In the genomic region with DNA sequence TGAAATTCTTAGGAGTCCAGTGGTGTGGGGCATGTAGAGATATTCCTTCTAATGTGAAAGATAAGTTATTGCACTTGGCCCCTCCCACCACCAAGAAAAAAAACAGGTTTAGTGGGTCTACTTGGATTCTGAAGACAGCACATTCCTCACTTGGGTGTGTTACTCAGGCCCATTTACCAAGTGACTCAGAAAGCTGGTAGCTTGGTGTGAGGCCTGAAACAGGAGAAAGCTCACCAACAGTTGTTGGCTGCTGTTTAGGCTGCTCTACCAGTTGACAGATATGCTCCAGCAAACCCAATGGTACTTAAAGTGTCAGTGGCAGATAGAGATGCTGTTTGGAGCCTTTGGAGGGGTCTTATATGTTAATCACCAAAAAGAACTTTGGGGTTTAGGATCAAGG, we compare ENCODE assay signal across 19 mouse cellular contexts.
"Had no signal": no experiment of that assay in that cellular context is flagged by ENCODE, and none has a peak within 500 bp of the region (broad histone marks: within the 10 kb centered on the region; RNA-seq: fewer than 3 reads in every experiment).

No protein-coding gene starts in this region.

- ATAC-seq: liver, embryonic 12.5 days; midbrain, embryonic 15.5 days had no signal

- H3K4me3 ChIP-seq: kidney, embryonic 15.5 days; limb, embryonic 10.5 days; limb, embryonic 13.5 days; liver, embryonic 12.5 days; liver, embryonic 15.5 days; midbrain, embryonic 12.5 days; midbrain, embryonic 15.5 days; neural tube, embryonic 13.5 days had no signal

- H3K27me3 ChIP-seq: kidney, embryonic 15.5 days; limb, embryonic 13.5 days; liver, embryonic 12.5 days; liver, embryonic 15.5 days; midbrain, embryonic 12.5 days; midbrain, embryonic 15.5 days; neural tube, embryonic 13.5 days had no signal

- H3K27ac ChIP-seq: kidney, embryonic 15.5 days; limb, embryonic 10.5 days; limb, embryonic 13.5 days; liver, embryonic 12.5 days; liver, embryonic 15.5 days; macrophage; midbrain, embryonic 12.5 days; midbrain, embryonic 15.5 days; neural tube, embryonic 13.5 days had no signal

- H3K4me1 ChIP-seq: kidney, embryonic 15.5 days; limb, embryonic 10.5 days; limb, embryonic 13.5 days; liver, embryonic 12.5 days; liver, embryonic 15.5 days had no signal

- H3K9ac ChIP-seq: kidney, embryonic 15.5 days; limb, embryonic 13.5 days; liver, embryonic 12.5 days; liver, embryonic 15.5 days; midbrain, embryonic 12.5 days; midbrain, embryonic 15.5 days; neural tube, embryonic 13.5 days had no signal

- H3K36me3 ChIP-seq: kidney, embryonic 15.5 days; limb, embryonic 10.5 days; limb, embryonic 13.5 days; liver, embryonic 12.5 days; liver, embryonic 15.5 days; midbrain, embryonic 12.5 days; midbrain, embryonic 15.5 days; neural tube, embryonic 13.5 days had no signal

- H3K9me3 ChIP-seq: kidney, embryonic 15.5 days; limb, embryonic 10.5 days; limb, embryonic 13.5 days; liver, embryonic 12.5 days; liver, embryonic 15.5 days; midbrain, embryonic 12.5 days; midbrain, embryonic 15.5 days; neural tube, embryonic 13.5 days had no signal

- DNase-seq: kidney, adult 11 months; kidney, adult 8-10 months; kidney, postnatal 10 days; kidney, postnatal 36 days; liver; lung, adult 2 months; retina, postnatal 1 day; right cerebral cortex, postnatal 25 days; thymus, adult 18-20 months; thymus, postnatal 36 days had no signal

- H3K4me2 ChIP-seq: kidney, embryonic 15.5 days; limb, embryonic 13.5 days; liver, embryonic 12.5 days; liver, embryonic 15.5 days; midbrain, embryonic 12.5 days; midbrain, embryonic 15.5 days; neural tube, embryonic 13.5 days had no signal
